Mouse (Mus musculus): ENCODE results near the gene 1700003E16Rik. TPM values are rescaled to one million over a fixed set of nuclear protein-coding genes. Genes with fewer than 3 reads are reported as not detected.
A peak's percentile ranks its signal among the peaks of the same experiment; 100 is the strongest.

1700003E16Rik gene
- polyA plus RNA-seq, 1 experiment from 2014 or later = 0.77 TPM

GRCm38 (mm10) chr6:83116373-83117164 is 39.6 kb upstream of the 1700003E16Rik start:
- H3K27me3 ChIP-seq (ENCODE audit: control insufficient read depth, insufficient read depth, low read length) = no peaks in the 10 kb centered on the region
- peak overlapping the region; percentile 71; the same call in 1 of the 2 replicates for H3K9ac ChIP-seq (replicated peaks; ENCODE audit: low read depth, low read length)
- H3K36me3 ChIP-seq (ENCODE audit: control insufficient read depth, insufficient read depth, low read length) = peaks cover 25% of the 10 kb centered on the region
- no peak overlapping the region for H3K27ac ChIP-seq (ENCODE audit: low read length)
- 71% methylated on average over 11 of the region's 11 CpGs for WGBS
- H3K9me3 ChIP-seq (ENCODE audit: control insufficient read depth, low read depth, low read length) = no peaks in the 10 kb centered on the region
- peak overlapping the region; percentile 94 for H3K4me2 ChIP-seq (replicated peaks; ENCODE audit: low read depth, low read length)
- no peak for ATAC-seq (ENCODE audit: insufficient number of reproducible peaks, insufficient read depth, low FRiP score, low read depth)
- peak overlapping the region; percentile 65 for H3K4me3 ChIP-seq (ENCODE audit: low read depth, low read length)
- H3K4me1 ChIP-seq (ENCODE audit: control insufficient read depth, insufficient read depth, low read length) = peaks cover 25% of the 10 kb centered on the region

GRCm38 (mm10) chr6:83117165-83117438 is 39.1 kb upstream of the 1700003E16Rik start:
- no peak overlapping the region for H3K9ac ChIP-seq (replicated peaks; ENCODE audit: low read depth, low read length)

DNA sequence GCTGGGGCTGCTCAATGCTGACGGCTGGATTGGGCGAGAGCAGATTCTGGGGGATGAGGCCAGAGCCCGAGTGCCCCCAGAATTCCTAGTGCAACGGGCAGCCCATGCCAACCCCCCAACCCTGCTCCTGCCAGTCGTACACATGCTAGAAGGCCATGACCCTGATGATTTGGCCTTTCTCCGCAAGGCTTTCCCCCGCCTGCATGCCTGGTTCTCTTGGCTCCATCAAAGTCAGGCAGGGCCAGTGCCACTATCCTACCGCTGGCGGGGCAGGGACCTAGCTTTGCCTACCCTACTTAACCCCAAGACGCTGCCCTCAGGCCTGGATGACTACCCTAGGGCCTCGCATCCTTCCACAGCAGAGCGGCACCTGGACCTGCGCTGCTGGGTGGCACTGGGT is 38.6 kb upstream of the 1700003E16Rik start:
- Histone ChIP-seq H3K36me3 (ENCODE audit: control insufficient read depth, insufficient read depth, low read length) (peaks cover 21% of the 10 kb centered on the region), H3K4me1 (ENCODE audit: control insufficient read depth, insufficient read depth, low read length) (peaks cover 30% of the 10 kb centered on the region), H3K9me3 (ENCODE audit: control insufficient read depth, low read depth, low read length) (no peaks in the 10 kb centered on the region), H3K9ac (replicated peaks; ENCODE audit: low read depth, low read length) (no peak overlapping the region), H3K4me2 (replicated peaks; ENCODE audit: low read depth, low read length) (no peak overlapping the region), H3K27me3 (ENCODE audit: control insufficient read depth, insufficient read depth, low read length) (no peaks in the 10 kb centered on the region), H3K27ac (ENCODE audit: low read length) (no peak overlapping the region), H3K4me3 (ENCODE audit: low read depth, low read length) (no peak overlapping the region)
- ATAC-seq (ENCODE audit: insufficient number of reproducible peaks, insufficient read depth, low FRiP score, low read depth) = no peak
- WGBS = 89% methylated on average over 13 of the region's 13 CpGs

More at GRCm38 (mm10) chr6:83117165-83117438, 39.1 kb upstream of the 1700003E16Rik start:
- Histone ChIP-seq H3K36me3 (ENCODE audit: control insufficient read depth, insufficient read depth, low read length) (peaks cover 22% of the 10 kb centered on the region), H3K4me1 (ENCODE audit: control insufficient read depth, insufficient read depth, low read length) (peaks cover 25% of the 10 kb centered on the region), H3K9me3 (ENCODE audit: control insufficient read depth, low read depth, low read length) (no peaks in the 10 kb centered on the region), H3K27me3 (ENCODE audit: control insufficient read depth, insufficient read depth, low read length) (no peaks in the 10 kb centered on the region), H3K4me3 (ENCODE audit: low read depth, low read length) (no peak overlapping the region), H3K4me2 (replicated peaks; ENCODE audit: low read depth, low read length) (no peak overlapping the region), H3K27ac (ENCODE audit: low read length) (no peak overlapping the region)
- ATAC-seq (ENCODE audit: insufficient number of reproducible peaks, insufficient read depth, low FRiP score, low read depth) = no peak
- WGBS = 87% methylated on average over 4 of the region's 4 CpGs

GRCm38 (mm10) chr6:83118369-83118768 is 37.8 kb upstream of the 1700003E16Rik start:
- Histone ChIP-seq H3K4me2 (replicated peaks; ENCODE audit: low read depth, low read length) (no peak overlapping the region), H3K36me3 (ENCODE audit: control insufficient read depth, insufficient read depth, low read length) (peaks cover 21% of the 10 kb centered on the region), H3K4me1 (ENCODE audit: control insufficient read depth, insufficient read depth, low read length) (peaks cover 34% of the 10 kb centered on the region), H3K9me3 (ENCODE audit: control insufficient read depth, low read depth, low read length) (no peaks in the 10 kb centered on the region), H3K9ac (replicated peaks; ENCODE audit: low read depth, low read length) (no peak overlapping the region), H3K27me3 (ENCODE audit: control insufficient read depth, insufficient read depth, low read length) (no peaks in the 10 kb centered on the region), H3K27ac (ENCODE audit: low read length) (no peak overlapping the region), H3K4me3 (ENCODE audit: low read depth, low read length) (no peak overlapping the region)
- 81% methylated on average over 11 of the region's 11 CpGs for WGBS
- no peak for ATAC-seq (ENCODE audit: insufficient number of reproducible peaks, insufficient read depth, low FRiP score, low read depth)

- Histone ChIP-seq H3K36me3 (ENCODE audit: control insufficient read depth, insufficient read depth, low read length) (peaks cover 21% of the 10 kb centered on the region), H3K9me3 (ENCODE audit: control insufficient read depth, low read depth, low read length) (no peaks in the 10 kb centered on the region), H3K27me3 (ENCODE audit: control insufficient read depth, insufficient read depth, low read length) (no peaks in the 10 kb centered on the region), H3K9ac (replicated peaks; ENCODE audit: low read depth, low read length) (no peak overlapping the region), H3K4me1 (ENCODE audit: control insufficient read depth, insufficient read depth, low read length) (peaks cover 38% of the 10 kb centered on the region), H3K4me3 (ENCODE audit: low read depth, low read length) (no peak overlapping the region), H3K27ac (ENCODE audit: low read length) (no peak overlapping the region), H3K4me2 (replicated peaks; ENCODE audit: low read depth, low read length) (peak overlapping the region; percentile 67; the same call in 1 of the 2 replicates)
- WGBS = 73% methylated on average over 14 of the region's 14 CpGs
- no peak for ATAC-seq (ENCODE audit: insufficient number of reproducible peaks, insufficient read depth, low FRiP score, low read depth)
Observed at GRCm38 (mm10) chr6:83118825-83119733, 37.1 kb upstream of the 1700003E16Rik start.

GRCm38 (mm10) chr6:83119734-83120051 is 36.5 kb upstream of the 1700003E16Rik start:
- no peaks in the 10 kb centered on the region for H3K27me3 ChIP-seq (ENCODE audit: control insufficient read depth, insufficient read depth, low read length)
- H3K9ac ChIP-seq (replicated peaks; ENCODE audit: low read depth, low read length) = no peak overlapping the region; the same call in 1 of the 2 replicates
- no peaks in the 10 kb centered on the region for H3K9me3 ChIP-seq (ENCODE audit: control insufficient read depth, low read depth, low read length)
- no peak for ATAC-seq (ENCODE audit: insufficient number of reproducible peaks, insufficient read depth, low FRiP score, low read depth)
- peaks cover 39% of the 10 kb centered on the region for H3K4me1 ChIP-seq (ENCODE audit: control insufficient read depth, insufficient read depth, low read length)
- WGBS = 80% methylated on average over 7 of the region's 7 CpGs
- H3K4me2 ChIP-seq (replicated peaks; ENCODE audit: low read depth, low read length) = peak overlapping the region; percentile 67
- peaks cover 21% of the 10 kb centered on the region for H3K36me3 ChIP-seq (ENCODE audit: control insufficient read depth, insufficient read depth, low read length)
- H3K27ac ChIP-seq (ENCODE audit: low read length) = no peak overlapping the region
- H3K4me3 ChIP-seq (ENCODE audit: low read depth, low read length) = no peak overlapping the region; the same call in 1 of the 2 replicates

DNA sequence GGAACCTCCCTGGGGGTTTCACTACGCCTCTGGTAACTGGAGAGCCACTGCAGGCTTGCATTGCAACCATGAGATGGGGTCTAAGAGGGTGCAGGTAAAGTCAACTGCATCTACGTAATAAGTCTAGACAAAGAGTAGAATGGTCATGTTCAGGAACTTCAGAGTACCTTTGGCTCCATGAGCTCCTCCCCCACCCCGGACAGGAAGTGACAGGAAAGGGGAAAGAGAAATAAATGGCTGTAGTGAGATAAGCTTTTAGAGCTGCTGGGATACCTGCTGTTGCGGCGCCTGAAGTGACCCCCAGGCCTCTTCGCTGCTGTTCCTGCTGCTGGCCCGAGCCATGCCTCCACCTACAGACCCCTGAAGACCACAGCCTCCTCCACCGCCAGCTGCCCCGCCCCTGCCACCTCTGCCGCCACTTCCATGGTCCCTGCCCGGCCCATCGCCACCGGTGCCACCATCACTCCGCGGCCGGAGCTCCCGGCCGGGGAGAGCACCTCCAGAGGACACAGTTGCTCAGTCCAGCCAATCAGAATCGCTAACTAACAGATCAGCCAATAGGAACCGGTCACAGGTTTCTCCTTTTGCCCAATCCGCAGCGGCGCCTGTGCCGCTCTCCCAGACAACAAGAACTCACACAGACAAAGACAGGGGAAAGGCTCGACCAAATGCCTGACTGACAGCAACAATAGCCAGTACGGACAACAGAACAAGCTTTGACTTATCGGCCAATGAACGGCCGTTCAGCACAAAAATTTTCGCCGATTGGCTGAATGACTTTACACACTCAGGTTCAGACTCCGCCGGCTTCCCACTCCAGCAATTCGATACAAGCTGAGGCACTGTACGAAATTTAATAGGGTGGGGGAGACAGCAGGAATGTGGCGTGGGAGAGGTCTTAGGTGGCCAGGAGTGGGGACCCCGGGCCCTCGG is 35.0 kb upstream of the 1700003E16Rik start, which contains the start of gene Wbp1:
Wbp1 (minus strand) TSS at position 630 of the 933 bp plus-strand sequence.
- H3K4me3 ChIP-seq (ENCODE audit: low read depth, low read length) = peak within 1 kb of the TSS; percentile 66
- WGBS = under 1% methylated on average over 37 of the region's 38 CpGs
- H3K27me3 ChIP-seq (ENCODE audit: control insufficient read depth, insufficient read depth, low read length) = no peaks in the 10 kb centered on the region
- H3K4me2 ChIP-seq (replicated peaks; ENCODE audit: low read depth, low read length) = peak within 1 kb of the TSS; percentile 91
- peaks cover 38% of the 10 kb centered on the region for H3K4me1 ChIP-seq (ENCODE audit: control insufficient read depth, insufficient read depth, low read length)
- peaks cover 21% of the 10 kb centered on the region for H3K36me3 ChIP-seq (ENCODE audit: control insufficient read depth, insufficient read depth, low read length)
- H3K9ac ChIP-seq (replicated peaks; ENCODE audit: low read depth, low read length) = peak within 1 kb of the TSS; percentile 87
- H3K27ac ChIP-seq (ENCODE audit: low read length) = peak within 1 kb of the TSS; percentile 99
- H3K9me3 ChIP-seq (ENCODE audit: control insufficient read depth, low read depth, low read length) = no peaks in the 10 kb centered on the region
- peak; percentile 96 for ATAC-seq (ENCODE audit: insufficient number of reproducible peaks, insufficient read depth, low FRiP score, low read depth)

Measured in stomach, embryonic 14.5 days (tissue).